Mouse (Mus musculus): ENCODE results near the gene Vmn1r181.
A peak's percentile ranks its signal among the peaks of the same experiment; 100 is the strongest.
"Not testable (repeated sequence)": the region's sequence is repeated elsewhere in the genome, so short reads cannot be mapped to it uniquely, and the experiment has no call there.

The Vmn1r181 gene

GRCm38 (mm10) chr7:23974315-23974714 is at the start of gene Vmn1r181:
Vmn1r181 (plus strand) TSS chr7:23974615.
- DNase-seq = not testable (repeated sequence)

GRCm38 (mm10) chr7:23926678-23927077 is 47.7 kb upstream of the Vmn1r181 start, which contains the start of gene Vmn1r179:
Vmn1r179 (plus strand) TSS chr7:23926978.
- DNase-seq = no peak

- no peak for DNase-seq
Measured at GRCm38 (mm10) chr7:23950332-23950731, 24.1 kb upstream of the Vmn1r181 start, which contains the start of gene Vmn1r180. Vmn1r180 (plus strand) TSS chr7:23950632.

- DNase-seq = peak; percentile 15 to 37
Measured at GRCm38 (mm10) chr7:23968044-23968443, 6.4 kb upstream of the Vmn1r181 start.

- DNase-seq = no peak
Measured at GRCm38 (mm10) chr7:24001391-24001790, 27.0 kb downstream of the Vmn1r181 start, which contains the start of gene V1rd19. V1rd19 (plus strand) TSS chr7:24001691.
